Mouse (Mus musculus) splenic B cell, adult 2 months (primary cell): Measurements from ENCODE around the gene Dap.
A peak's percentile ranks its signal among the peaks of the same experiment; 100 is the strongest.

Experiments
- DNase-seq: peaks from one replicate; pipeline ENCODE4 v3.0.0-alpha.2; 2011; ENCODE audit warnings: low read depth, low spot score
- H3K27me3 ChIP-seq: 2 replicates; pipeline ENCODE4 v1.6.1; 2012; ENCODE audit warnings: mild to moderate bottlenecking, low read length, moderate library complexity, mixed read lengths; ENCODE audit not compliant: control insufficient read depth, poor library complexity, insufficient read depth, severe bottlenecking
- H3K36me3 ChIP-seq: 2 replicates; pipeline ENCODE4 v1.6.1; 2012; ENCODE audit warnings: mild to moderate bottlenecking, low read length, moderate library complexity, mixed read lengths; ENCODE audit not compliant: control insufficient read depth, poor library complexity, insufficient read depth, severe bottlenecking

Dap gene

GRCm38 (mm10) chr15:31292627-31293026 is 68.5 kb downstream of the Dap start:
- no peak for DNase-seq
- Histone ChIP-seq H3K36me3 (no peaks in the 10 kb centered on the region), H3K27me3 (no peaks in the 10 kb centered on the region)

- DNase-seq: no peak
- Histone ChIP-seq H3K36me3 (no peaks in the 10 kb centered on the region), H3K27me3 (no peaks in the 10 kb centered on the region)
Measured at GRCm38 (mm10) chr15:31294311-31294710, 70.2 kb downstream of the Dap start.

GRCm38 (mm10) chr15:31296882-31297776 is 73.0 kb downstream of the Dap start:
- no peaks in the 10 kb centered on the region for H3K36me3 ChIP-seq
- DNase-seq: no peak
- H3K27me3 ChIP-seq: no peaks in the 10 kb centered on the region

GRCm38 (mm10) chr15:31297777-31298137 is 73.6 kb downstream of the Dap start:
- no peak for DNase-seq
- no peaks in the 10 kb centered on the region for H3K27me3 ChIP-seq
- no peaks in the 10 kb centered on the region for H3K36me3 ChIP-seq

DNA sequence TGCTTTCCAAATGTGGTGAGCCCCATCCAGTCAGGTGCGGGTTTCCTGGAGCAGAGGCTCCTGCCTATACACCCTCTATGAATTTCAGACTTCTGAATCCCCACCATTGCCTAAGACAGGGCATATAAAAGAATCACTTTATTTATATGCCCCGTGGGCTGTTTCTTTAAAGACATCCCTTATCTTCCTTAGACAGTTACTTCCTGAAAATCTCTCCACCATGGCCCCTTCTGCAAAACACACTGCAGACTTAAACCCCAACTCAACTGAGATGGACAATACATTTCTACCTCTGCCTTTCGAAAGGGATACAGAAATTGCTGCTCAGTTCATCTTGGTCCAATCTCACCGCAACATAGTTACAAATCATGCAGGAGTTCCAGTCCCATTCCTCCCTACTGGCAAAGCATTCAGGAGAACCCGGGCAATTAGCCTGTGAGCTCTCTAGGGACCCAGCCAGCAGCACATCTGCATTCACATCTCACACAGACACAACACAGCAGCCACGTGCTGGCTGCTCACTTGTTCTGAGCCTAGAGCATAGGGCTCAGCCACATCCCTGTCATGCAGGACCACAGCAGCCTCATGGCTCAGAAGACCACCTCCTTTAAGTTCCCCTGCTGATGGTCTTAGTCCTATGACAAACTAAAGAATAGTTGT is 75.3 kb downstream of the Dap start:
- DNase-seq: no peak
- no peaks in the 10 kb centered on the region for H3K27me3 ChIP-seq
- no peaks in the 10 kb centered on the region for H3K36me3 ChIP-seq

- no peaks in the 10 kb centered on the region for H3K36me3 ChIP-seq
- no peak for DNase-seq
- no peaks in the 10 kb centered on the region for H3K27me3 ChIP-seq
Measured at GRCm38 (mm10) chr15:31302293-31302990, 78.3 kb downstream of the Dap start.

DNA sequence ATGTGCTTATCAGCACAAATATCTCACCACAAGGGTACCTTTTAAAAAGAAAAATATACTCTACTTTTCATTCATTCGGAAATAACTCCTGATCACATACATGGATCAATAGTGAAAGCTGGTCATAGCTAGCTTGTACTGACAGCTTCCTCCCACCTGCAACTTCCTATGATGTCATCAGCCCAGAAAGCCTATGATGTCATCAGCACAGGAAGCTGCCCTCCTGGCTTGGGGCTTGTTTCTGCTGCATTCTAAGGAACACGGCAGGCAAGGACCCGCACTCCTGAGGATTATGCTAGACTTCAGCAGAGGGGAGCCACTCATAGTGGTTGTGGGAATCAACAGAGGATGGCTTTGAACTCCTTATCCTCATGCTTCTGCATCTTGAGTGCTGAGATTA is 80.2 kb downstream of the Dap start:
- Histone ChIP-seq H3K36me3 (no peaks in the 10 kb centered on the region), H3K27me3 (no peaks in the 10 kb centered on the region)
- DNase-seq: no peak

- no peaks in the 10 kb centered on the region for H3K36me3 ChIP-seq
- no peak for DNase-seq
- no peaks in the 10 kb centered on the region for H3K27me3 ChIP-seq
Measured at GRCm38 (mm10) chr15:31305181-31305580, 81.1 kb downstream of the Dap start.

DNA sequence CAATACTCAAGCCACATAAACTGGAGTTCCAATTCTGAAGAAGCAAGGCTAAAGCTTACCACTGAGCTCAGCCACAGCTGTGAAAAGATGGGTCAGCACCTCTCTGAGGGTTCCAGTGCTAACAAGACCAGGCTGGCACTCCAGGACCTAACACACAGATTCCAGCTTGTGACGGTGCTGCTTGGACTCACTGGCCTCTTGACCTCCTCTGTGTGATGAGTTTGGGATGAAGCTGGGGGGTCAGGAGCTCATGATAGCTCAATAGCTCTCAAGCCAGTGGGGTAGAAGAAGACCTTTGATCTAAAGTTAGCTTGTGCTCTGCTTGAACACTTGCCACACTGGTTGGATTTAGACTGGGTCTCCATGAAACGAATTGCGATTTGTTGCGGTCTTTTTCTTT is 82.6 kb downstream of the Dap start:
- DNase-seq: no peak

DNA sequence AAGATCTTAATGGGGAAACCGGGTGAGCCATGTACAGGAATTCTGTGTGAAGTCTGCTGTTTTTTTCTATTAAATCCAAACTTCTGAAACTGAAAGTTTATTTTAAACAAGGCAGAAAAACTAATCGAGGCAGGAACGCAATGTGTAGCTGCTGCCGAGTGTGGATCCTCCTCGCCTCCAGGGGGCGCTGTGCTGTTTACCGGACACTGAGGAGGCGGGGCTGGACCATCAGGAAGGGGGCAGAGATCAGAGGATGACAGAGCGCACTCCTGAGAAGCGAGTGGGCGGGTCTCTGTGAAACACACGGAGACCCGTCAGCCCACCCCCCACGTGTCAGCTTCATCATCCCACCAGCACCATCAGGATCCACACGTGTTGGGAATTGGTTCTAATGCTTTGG is 85.4 kb downstream of the Dap start:
- no peaks in the 10 kb centered on the region for H3K27me3 ChIP-seq
- no peaks in the 10 kb centered on the region for H3K36me3 ChIP-seq
- peak; percentile 41 for DNase-seq

More for the DNA sequence above, 82.6 kb downstream of the Dap start:
- Histone ChIP-seq H3K27me3 (no peaks in the 10 kb centered on the region), H3K36me3 (no peaks in the 10 kb centered on the region)

GRCm38 (mm10) chr15:31312001-31312400 is 87.9 kb downstream of the Dap start:
- DNase-seq: no peak
- Histone ChIP-seq H3K27me3 (no peaks in the 10 kb centered on the region), H3K36me3 (no peaks in the 10 kb centered on the region)

DNA sequence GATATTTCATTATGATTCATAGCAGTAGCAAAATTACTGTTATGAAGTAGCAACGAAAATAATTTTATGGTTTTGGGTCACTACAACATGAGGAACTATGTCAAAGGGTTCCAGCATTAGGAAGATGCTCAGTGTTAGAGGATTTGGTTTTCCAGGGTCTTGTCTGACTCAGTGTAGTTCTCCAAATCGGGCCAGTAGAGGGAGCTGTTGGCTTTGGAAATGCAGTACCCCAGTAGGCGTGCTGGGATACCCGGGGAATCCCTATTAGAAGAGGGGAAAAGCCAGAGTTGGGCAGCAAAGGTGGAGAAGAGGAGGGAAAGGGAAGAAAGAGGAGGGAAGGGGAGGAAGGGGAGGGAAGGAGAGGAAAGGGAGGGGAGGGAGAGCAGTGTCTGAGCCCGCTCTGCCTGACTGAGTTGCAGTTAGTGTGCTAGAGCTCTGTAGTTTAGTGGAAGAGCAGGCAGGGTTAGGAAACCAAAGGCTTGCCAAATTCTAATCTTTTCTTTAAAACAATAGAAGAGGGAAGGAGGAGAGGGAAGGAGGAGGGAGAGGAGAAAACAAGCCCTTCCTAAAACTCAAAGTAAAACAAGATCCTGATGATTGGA is 91.6 kb downstream of the Dap start:
- DNase-seq: peak; percentile 86

DNA sequence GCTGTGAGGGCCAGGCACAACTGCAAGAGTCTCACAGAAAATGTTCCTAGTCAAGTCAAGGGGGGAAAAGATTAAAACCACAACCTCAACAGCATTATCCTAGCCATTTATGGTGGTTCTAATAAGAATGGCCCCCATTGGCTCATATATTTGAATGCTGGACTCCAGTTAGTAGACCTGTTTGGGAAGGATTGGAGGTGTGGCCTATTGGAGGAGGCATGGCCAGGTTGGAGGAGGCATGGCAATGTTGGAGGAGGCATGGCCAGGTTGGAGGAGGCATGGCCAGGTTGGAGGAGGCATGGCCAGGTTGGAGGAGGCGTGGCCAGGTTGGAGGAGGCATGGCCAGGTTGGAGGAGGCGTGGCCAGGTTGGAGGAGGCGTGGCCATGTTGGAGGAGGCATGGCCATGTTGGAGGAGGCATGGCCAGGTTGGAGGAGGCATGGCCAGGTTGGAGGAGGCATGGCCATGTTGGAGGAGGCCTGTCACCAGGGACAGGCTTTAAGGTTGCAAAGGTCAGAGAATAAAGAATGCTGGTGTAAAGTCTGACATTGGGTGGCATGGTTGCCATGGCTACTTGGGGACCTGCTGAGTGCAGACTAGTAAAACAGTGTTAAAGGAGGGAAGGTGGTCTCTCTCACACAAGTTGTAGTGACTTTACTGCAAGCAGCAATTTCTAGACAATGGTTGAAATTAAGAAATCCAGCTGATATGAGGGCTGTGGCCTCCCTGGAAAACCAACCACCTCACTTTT is 93.1 kb downstream of the Dap start:
- no peaks in the 10 kb centered on the region for H3K36me3 ChIP-seq
- no peak for DNase-seq
- H3K27me3 ChIP-seq: no peaks in the 10 kb centered on the region

More for the DNA sequence above, 91.6 kb downstream of the Dap start:
- H3K36me3 ChIP-seq: no peaks in the 10 kb centered on the region
- H3K27me3 ChIP-seq: no peaks in the 10 kb centered on the region
